Mouse (Mus musculus) induced T-regulatory cell, adult 2 months (primary cell): Measurements from ENCODE around the gene Lrrc71.

Experiments used
- DNase-seq: peaks from one replicate; pipeline ENCODE4 v3.0.0-alpha.2; 2012; ENCODE audit warnings: low read depth

Gene Lrrc71

DNA sequence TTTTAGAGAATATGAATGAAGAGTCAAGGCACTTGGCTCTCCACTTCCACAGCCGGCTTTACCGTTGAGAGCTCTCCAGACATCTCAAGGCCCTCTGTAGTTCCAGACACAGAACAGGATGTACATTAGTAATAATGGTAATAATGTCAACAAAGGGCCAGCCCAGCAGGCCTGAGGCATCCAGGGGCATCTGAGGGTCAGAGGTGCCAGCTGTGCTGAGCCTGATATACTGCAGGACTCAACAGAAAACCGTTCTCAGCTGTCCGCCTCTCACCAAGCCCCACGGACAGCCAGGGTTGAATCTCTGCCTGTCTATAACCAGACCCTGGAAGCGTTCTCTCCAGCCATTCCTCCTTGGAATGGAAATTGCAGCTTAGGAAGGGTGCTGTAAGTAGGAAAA is 23.9 kb downstream of the Lrrc71 start:
- DNase-seq: no peak

DNA sequence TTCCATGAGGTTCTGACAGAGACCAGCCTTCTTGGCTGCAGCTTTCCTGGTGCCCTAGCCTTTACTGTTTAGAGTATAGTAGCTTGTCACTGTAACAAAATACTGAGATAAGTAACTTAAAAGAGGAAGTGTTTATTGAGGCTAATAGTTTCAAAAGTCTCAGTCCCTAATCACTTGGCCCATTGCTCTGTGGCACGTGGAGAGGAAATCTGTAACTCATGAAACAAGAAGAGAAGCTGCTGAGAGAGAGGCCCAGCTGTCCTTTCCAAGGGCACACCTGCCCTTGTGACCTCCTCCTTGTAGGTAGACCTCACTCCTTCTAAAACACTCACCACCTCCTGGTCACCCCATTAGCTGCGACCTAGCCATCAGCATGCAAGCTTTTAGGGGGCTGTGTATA is 29.9 kb downstream of the Lrrc71 start:
- no peak for DNase-seq
